Mouse (Mus musculus) lung, postnatal 0 days (tissue): ENCODE measurements around the gene Dkk3.

ENCODE experiments used
- CTCF ChIP-seq: IDR thresholded peaks from 2 replicates; pipeline ENCODE4 v1.5.1; 2016; ENCODE audit warnings: antibody characterized with exemption, mild to moderate bottlenecking
- EP300 ChIP-seq: IDR thresholded peaks from 2 replicates; pipeline ENCODE4 v1.6.1; 2016; ENCODE audit warnings: antibody characterized with exemption, mild to moderate bottlenecking, control low read depth

DNA sequence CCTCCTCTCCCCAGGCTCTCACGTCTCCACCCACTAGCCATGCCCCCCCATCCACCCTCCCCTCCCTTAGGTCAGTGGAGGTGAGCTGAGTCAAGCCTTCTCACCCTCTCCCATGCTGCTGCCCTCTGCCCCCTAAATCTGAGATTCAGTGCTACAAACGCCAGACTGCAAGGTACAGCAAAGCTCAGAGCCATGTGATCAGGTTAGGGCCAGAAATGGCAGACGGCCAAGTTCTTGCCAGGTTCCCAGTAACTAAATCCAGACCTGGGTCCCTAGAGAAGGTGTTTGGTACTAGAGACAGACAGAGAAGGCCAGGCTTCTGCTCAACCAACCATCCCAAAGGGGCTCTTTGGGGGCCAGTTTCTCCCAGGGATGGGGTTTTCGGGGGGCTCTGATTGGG is 30.0 kb downstream of the Dkk3 start:
- TF ChIP-seq CTCF: no peak
- no peak for TF ChIP-seq EP300
